Mouse (Mus musculus): ENCODE results near the gene Brsk1.

Gene Brsk1

GRCm38 (mm10) chr7:4690387-4690786 is at the start of gene Brsk1:
Gene Brsk1, plus strand, starts transcription at chr7:4690604.
- peak; percentile 77 for DNase-seq (ENCODE audit: low spot score)

GRCm38 (mm10) chr7:4641155-4641554 is 49.2 kb upstream of the Brsk1 start:
- DNase-seq (ENCODE audit: low spot score), result no peak

- no peak for DNase-seq (ENCODE audit: low spot score)
Measured at GRCm38 (mm10) chr7:4641956-4642355, 48.4 kb upstream of the Brsk1 start.

- no peak for DNase-seq (ENCODE audit: low spot score)
Measured at GRCm38 (mm10) chr7:4643225-4643624, 47.2 kb upstream of the Brsk1 start.

GRCm38 (mm10) chr7:4646806-4647205 is 43.6 kb upstream of the Brsk1 start:
- DNase-seq (ENCODE audit: low spot score), result no peak

GRCm38 (mm10) chr7:4647291-4647690 is 43.1 kb upstream of the Brsk1 start:
- no peak for DNase-seq (ENCODE audit: low spot score)

- DNase-seq (ENCODE audit: low spot score), result no peak
Measured at GRCm38 (mm10) chr7:4647992-4648391, 42.4 kb upstream of the Brsk1 start.

- DNase-seq (ENCODE audit: low spot score), result no peak
Measured at GRCm38 (mm10) chr7:4651581-4651980, 38.8 kb upstream of the Brsk1 start.

- no peak for DNase-seq (ENCODE audit: low spot score)
Measured at GRCm38 (mm10) chr7:4652726-4653125, 37.7 kb upstream of the Brsk1 start.

- no peak for DNase-seq (ENCODE audit: low spot score)
Measured at GRCm38 (mm10) chr7:4653351-4653750, 37.1 kb upstream of the Brsk1 start.

- no peak for DNase-seq (ENCODE audit: low spot score)
Measured at GRCm38 (mm10) chr7:4653780-4654179, 36.6 kb upstream of the Brsk1 start.

- DNase-seq (ENCODE audit: low spot score), result no peak
Measured at GRCm38 (mm10) chr7:4654221-4654620, 36.2 kb upstream of the Brsk1 start.

GRCm38 (mm10) chr7:4655393-4655792 is 35.0 kb upstream of the Brsk1 start:
- no peak for DNase-seq (ENCODE audit: low spot score)

- no peak for DNase-seq (ENCODE audit: low spot score)
Measured at GRCm38 (mm10) chr7:4655916-4656315, 34.5 kb upstream of the Brsk1 start.

- DNase-seq (ENCODE audit: low spot score), result no peak
Measured at GRCm38 (mm10) chr7:4656818-4657217, 33.6 kb upstream of the Brsk1 start.

- no peak for DNase-seq (ENCODE audit: low spot score)
Measured at GRCm38 (mm10) chr7:4657521-4658127, 32.8 kb upstream of the Brsk1 start.

- no peak for DNase-seq (ENCODE audit: low spot score)
Measured at GRCm38 (mm10) chr7:4658128-4658907, 32.1 kb upstream of the Brsk1 start.

GRCm38 (mm10) chr7:4658912-4659551 is 31.4 kb upstream of the Brsk1 start, which contains the start of gene Ppp6r1:
Gene Ppp6r1, minus strand, starts transcription at chr7:4659019.
- peak; percentile 98 for DNase-seq (ENCODE audit: low spot score)

- no peak for DNase-seq (ENCODE audit: low spot score)
Measured at GRCm38 (mm10) chr7:4659911-4660443, 30.4 kb upstream of the Brsk1 start.

- no peak for DNase-seq (ENCODE audit: low spot score)
Measured at GRCm38 (mm10) chr7:4663179-4663578, 27.2 kb upstream of the Brsk1 start.

- DNase-seq (ENCODE audit: low spot score), result no peak
Measured at GRCm38 (mm10) chr7:4663742-4664141, 26.7 kb upstream of the Brsk1 start.

GRCm38 (mm10) chr7:4666871-4667270 is 23.5 kb upstream of the Brsk1 start:
- DNase-seq (ENCODE audit: low spot score), result no peak

- no peak for DNase-seq (ENCODE audit: low spot score)
Measured at GRCm38 (mm10) chr7:4668506-4668905, 21.9 kb upstream of the Brsk1 start.
